Mouse (Mus musculus): ENCODE measurements at regions not wholly inside any gene's neighbourhood (a gene's known extent, or its start where the extent isn't known, plus 50 kb on each side); places are given as distances from the start of the nearest gene placed in this dataset.
"Not testable (repeated sequence)": the region's sequence is repeated elsewhere in the genome, so short reads cannot be mapped to it uniquely, and the experiment has no call there.

GRCm38 (mm10) chr8:35121084-35121483 is 644.5 kb upstream of the Gm19410 start:
- DNase-seq (ENCODE audit: low spot score in 2 of 2): no peak

DNA sequence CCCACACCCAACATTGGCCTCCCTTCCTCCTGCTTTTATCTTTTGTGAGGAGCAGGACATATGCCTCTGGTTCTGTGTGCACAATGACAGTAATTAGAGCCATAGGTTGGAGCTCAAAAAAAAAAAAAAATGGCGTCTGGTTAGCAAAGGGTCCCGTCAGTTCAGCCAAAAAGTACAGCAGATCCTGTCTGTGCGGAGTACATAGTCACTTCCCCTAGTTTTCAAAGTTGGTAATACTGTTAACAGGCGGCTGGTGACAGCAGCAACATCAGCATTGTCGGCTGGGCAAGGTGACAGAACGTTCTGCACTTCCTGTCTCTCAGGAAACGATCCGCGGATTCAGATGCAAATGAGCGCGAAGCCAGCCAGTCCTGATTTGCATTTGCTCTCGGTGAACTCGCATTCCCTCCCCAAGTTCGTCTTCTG is 642.4 kb upstream of the Gm19410 start:
- peak; percentile 46 to 55 for DNase-seq (ENCODE audit: low spot score in 2 of 2)

GRCm38 (mm10) chr8:35125179-35125578 is 640.4 kb upstream of the Gm19410 start:
- no peak for DNase-seq (ENCODE audit: low spot score in 2 of 2)

GRCm38 (mm10) chr8:35132281-35132680 is 633.3 kb upstream of the Gm19410 start:
- no peak for DNase-seq (ENCODE audit: low spot score in 2 of 2)

GRCm38 (mm10) chr8:35135630-35136029 is 630.0 kb upstream of the Gm19410 start:
- DNase-seq (ENCODE audit: low spot score in 2 of 2): no peak

DNA sequence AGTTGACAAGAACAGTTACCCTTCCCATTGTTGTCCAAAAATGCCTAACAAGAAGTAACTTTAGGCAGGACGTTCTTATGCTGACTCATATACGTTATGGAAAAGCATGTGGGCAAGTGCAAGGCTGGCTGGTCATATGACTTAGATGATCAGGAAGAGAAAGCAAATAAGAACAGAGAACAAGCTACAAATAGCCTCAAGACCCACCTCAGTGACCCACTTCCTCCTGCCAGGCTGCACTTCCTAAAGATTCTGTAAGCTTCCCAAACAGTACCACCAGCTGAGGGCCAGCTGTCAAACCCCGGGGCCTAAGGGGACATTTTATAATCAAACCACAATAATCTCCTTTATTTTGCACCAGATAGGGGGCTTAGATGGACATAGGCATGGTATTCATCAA is 628.9 kb upstream of the Gm19410 start:
- DNase-seq (ENCODE audit: low spot score in 2 of 2): no peak

- no peak for DNase-seq (ENCODE audit: low spot score in 2 of 2)
These were observed 624.8 kb upstream of the Gm19410 start for GRCm38 (mm10) chr8:35140775-35141174.

DNA sequence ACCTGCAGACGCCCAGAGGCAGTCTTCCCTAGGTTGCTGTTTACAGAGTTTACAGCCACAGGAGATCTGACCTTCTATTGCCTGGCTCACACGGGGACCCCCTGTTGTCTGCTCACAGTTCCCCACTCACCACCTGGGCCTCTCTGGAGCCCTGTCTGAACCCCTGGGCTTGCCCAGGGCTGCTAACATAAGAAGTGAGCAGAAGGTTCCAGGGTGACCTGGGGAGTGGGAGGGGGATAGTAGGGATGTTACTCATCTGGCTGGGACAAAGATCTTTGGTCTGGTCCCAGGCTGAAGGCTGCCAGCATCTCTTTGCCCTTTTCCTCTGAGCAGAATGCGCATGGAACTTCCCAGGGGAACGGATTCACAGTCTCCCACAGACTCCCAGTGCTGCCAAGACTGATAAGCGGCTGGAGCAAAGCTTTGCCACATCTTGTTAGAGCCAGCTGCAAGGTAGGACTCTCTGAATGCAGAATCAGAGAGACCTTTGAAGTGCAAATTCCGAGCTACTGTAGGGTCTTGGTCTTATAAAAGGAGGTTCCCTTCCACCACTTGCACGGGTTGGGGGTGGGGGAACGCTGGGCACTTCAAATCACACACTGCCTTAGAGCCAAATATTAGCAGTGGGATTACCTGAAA is 622.5 kb upstream of the Gm19410 start:
- no peak for DNase-seq (ENCODE audit: low spot score in 2 of 2)

GRCm38 (mm10) chr8:35143684-35144083 is 621.9 kb upstream of the Gm19410 start:
- DNase-seq (ENCODE audit: low spot score in 2 of 2): no peak

GRCm38 (mm10) chr8:35144401-35144800 is 621.2 kb upstream of the Gm19410 start:
- no peak for DNase-seq (ENCODE audit: low spot score in 2 of 2)

DNA sequence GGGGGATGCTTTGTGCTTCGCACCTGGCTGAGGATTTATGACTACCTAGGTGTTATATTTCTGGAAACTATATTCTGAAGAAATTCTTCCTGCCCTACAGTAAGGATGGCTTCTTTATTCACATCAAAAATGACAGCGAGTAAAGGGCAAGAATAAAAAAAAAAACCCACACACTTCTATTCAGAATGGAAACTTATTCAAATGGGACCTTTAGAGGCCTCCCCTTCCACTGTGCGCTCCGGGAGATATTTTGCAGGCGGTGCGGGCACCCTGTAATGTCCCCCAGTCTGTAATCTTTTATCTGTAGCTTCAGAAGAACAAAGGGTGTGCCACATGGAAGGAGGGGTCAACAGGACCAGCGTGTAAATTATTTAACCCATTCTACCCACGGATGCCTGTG is 618.1 kb upstream of the Gm19410 start:
- DNase-seq (ENCODE audit: low spot score in 2 of 2): no peak

DNA sequence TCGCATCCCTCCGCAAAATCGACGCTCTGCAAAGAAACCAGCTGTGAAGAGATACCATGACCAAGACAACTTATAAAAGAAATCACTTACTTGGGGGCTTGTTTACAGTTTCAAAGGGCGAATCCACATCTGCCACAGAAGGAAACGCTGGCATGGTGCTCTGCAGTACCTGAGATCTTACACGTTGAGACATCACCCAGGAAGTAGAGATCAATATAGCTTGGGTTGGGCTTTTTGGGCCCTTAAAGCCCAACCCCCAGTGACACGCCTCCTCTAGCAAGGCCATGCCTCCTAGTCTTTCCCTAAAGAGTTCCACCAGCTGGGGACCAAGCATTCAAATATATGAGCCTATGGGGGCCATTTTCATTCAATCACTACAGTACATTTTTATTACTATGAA is 617.6 kb upstream of the Gm19410 start:
- DNase-seq (ENCODE audit: low spot score in 2 of 2): no peak

DNA sequence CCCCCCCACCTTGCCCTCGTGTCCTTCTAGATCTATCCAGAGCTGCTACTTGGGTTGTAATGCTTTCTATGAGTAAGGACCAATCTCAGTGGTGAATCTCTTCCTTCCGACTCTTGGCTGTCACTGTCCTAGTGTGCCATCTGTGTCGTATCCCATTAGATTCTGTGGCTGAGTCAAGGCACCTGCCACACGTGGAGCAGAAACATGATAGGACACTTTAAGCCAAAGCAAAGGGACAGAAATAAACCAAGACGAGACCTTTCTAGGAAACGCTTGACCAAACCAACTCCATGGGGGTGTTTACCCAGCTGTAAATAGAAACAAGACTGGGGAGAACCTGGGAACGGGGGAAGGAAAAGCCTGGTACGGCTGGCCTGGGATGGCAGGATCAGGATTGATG is 613.0 kb upstream of the Gm19410 start:
- no peak for DNase-seq (ENCODE audit: low spot score in 2 of 2)

- no peak for DNase-seq (ENCODE audit: low spot score in 2 of 2)
These were observed 609.3 kb upstream of the Gm19410 start for GRCm38 (mm10) chr8:35156272-35156671.

DNA sequence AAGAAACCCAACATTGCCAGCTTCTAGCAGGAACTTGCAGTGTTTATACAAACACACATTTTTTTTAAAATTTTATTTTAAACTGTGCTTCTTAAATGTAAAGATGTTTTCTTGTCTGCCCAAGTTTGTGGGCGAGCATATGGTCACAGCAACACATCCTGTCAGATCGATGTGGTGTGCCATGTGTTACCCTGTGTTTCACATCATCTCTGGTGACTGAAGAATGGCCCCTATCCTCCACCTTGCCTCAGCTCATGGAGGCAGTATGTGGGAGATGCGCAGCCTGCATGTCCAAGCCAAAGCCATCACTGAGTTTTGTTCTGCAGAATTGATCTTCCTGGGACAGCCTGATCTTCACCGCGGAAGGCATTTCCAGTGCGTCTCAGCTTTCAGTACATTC is 607.9 kb upstream of the Gm19410 start:
- DNase-seq (ENCODE audit: low spot score in 2 of 2): peak; percentile 13 to 41

DNA sequence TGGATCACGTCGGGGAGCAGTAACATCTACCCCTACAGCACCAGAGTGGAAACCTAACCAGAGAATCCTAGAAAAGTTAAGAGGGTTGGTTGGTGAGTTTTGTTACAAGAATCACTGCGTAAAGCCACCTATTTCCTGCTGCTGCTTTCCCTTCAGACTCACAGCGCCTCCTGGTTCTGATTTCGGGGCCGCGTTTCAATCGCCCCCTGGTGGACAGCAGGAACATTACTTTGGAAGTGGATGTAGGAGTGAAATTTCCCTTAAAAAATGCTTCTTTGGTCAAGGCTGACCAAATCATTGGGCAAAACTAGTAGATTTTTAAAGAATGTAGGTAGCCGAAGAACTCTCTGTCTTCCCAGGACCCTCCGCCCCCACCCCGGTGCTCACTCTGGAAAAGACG is 606.3 kb upstream of the Gm19410 start:
- DNase-seq (ENCODE audit: low spot score in 2 of 2): peak; percentile 72 to 74

GRCm38 (mm10) chr8:35160230-35160629 is 605.4 kb upstream of the Gm19410 start:
- no peak for DNase-seq (ENCODE audit: low spot score in 2 of 2)

DNA sequence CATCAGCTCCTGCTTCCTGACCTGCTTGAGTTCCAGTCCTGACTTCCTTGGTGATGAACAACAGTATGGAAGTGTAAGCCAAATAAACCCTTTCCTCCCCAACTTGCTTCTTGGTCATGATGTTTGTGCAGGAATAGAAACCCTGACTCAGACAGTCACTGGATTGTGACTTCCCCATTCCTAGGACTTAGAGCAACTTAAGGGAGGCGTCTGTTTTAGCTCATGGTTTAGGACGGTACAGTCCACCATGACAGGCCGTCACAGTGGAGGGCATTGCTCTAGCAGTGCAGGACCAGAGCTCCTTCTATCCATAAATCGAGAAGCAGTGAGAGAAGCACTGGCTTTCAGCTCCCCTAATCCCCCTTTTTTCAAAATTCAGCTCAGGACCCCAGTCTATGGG is 603.4 kb upstream of the Gm19410 start:
- DNase-seq (ENCODE audit: low spot score in 2 of 2): not testable (repeated sequence)

DNA sequence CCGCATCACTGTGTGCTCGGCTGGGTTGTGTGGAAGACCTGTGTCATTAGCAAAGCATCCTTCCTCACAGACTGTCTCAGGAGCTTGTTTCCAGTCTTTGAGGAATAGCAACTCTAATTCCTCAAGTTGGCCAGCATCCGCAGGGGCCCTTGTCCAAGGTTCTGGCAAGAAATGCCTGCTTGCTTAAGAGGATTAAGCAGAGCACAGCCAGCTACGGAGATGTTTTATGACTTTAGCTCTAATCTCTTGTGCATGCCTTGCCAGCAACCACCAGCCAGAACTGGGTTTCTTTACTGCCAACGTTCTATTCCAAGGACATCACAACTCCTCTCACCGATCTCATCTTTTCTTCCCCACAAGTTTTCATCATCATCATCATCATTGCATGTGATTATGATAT is 599.0 kb upstream of the Gm19410 start:
- DNase-seq (ENCODE audit: low spot score in 2 of 2): no peak

- no peak for DNase-seq (ENCODE audit: low spot score in 2 of 2)
These were observed 593.9 kb upstream of the Gm19410 start for GRCm38 (mm10) chr8:35171536-35172310.

- no peak for DNase-seq (ENCODE audit: low spot score in 2 of 2)
These were observed 588.3 kb upstream of the Gm19410 start for GRCm38 (mm10) chr8:35177314-35177713.

DNA sequence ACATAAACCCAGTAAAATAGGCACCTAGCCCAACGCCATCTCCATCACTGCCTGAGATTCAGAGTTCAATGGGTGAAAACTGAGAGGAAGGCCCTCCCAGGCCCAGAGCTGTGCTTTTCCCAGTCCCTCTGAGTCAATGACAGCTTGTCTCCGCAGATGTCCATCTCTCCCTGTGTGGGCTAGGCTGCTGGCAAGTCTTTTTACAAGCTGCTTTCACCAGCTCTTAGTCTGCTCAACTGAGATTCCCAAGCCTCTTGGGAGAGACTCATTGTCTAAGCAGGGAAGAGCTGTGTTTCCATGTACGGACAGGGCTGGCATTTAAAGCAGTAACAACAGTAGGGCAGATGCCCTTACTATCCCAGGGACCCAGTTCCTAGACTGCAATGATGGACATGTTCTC is 585.5 kb upstream of the Gm19410 start:
- peak; percentile 16 to 32 for DNase-seq (ENCODE audit: low spot score in 2 of 2)

- no peak for DNase-seq (ENCODE audit: low spot score in 2 of 2)
These were observed 583.4 kb upstream of the Gm19410 start for GRCm38 (mm10) chr8:35182141-35182540.
